Mouse (Mus musculus) right cerebral cortex, postnatal 14 days (tissue): ENCODE data around the gene Fes.

ENCODE experiments used
- DNase-seq: peaks from one replicate; pipeline ENCODE4 v3.0.0; 2022

Fes gene

GRCm38 (mm10) chr7:80342858-80343257 is 44.9 kb downstream of the Fes start, which contains the start of gene Hddc3:
Gene Hddc3 (plus strand): TSS chr7:80343104.
- peak; percentile 99 for DNase-seq

DNA sequence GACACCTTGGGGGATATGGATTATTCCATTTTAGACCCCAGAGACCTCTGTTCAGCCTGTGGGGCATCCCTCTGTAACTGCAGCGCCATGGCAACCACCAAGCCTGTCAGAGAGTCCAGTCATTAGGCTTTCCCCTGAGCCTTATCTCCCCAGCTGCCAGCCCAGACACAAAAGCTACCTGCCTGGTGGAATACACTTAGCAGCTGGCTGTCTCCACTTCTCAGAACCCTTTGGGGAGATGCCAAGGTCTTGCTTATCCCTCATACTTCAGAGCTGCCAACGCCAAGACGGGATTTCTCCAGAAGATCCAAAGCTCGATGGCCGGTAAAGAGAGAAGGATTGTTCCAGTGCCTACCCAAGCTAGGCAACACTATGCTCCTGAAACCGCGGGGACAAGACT is 46.0 kb downstream of the Fes start:
- DNase-seq = no peak

- DNase-seq = peak; percentile 57
Observed at GRCm38 (mm10) chr7:80340793-80341192, 47.0 kb downstream of the Fes start, which contains the start of gene Unc45a. Gene Unc45a (minus strand): TSS chr7:80341005.

- peak; percentile 99 for DNase-seq
Observed at GRCm38 (mm10) chr7:80339793-80340628, 47.7 kb downstream of the Fes start.

GRCm38 (mm10) chr7:80339371-80339770 is 48.4 kb downstream of the Fes start:
- DNase-seq = no peak

DNA sequence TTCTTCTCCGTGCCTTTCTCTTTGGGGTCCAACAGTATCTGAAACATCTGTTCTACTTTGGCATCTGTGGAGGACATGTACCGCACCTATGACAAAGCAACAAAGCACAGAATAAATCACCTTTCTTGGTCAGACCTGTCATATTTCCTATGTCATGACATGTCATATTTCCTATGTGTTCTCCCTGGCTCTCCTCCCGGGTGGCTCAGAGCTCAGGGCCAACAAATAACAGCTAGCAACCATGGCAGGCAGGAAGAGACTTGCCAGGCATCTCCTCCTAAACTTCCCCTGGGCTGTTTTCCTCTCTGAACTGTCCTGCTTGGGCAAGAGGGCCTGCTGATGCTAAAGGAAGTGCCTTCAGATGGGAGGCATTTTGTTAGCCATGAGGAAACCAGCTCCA is 50.8 kb downstream of the Fes start:
- DNase-seq = no peak

- DNase-seq = no peak
Observed at GRCm38 (mm10) chr7:80334848-80335247, 52.9 kb downstream of the Fes start.

DNA sequence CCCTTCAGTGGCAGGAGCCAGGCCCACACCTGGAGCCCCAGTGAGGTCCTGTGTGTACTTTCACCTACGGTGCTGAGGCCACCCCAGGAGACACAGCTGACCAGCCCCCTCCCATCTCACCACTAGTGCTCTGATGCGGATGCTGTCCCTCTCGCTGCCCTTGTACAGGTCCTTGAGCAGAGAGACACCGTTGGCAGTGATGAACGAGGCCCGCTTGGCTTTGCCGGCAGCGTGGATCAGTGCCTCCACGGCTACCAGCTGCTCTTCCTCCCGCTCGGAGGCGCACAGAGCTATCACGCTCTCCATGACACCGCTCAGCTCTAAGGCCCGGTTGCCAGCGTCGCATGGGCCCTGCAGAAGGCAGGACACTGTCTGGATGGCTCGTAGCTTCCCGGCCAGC is 56.3 kb downstream of the Fes start:
- no peak for DNase-seq

- no peak for DNase-seq
Observed at GRCm38 (mm10) chr7:80330278-80330677, 57.5 kb downstream of the Fes start.
